8 mouse cellular contexts compared by ENCODE assay signal in the genomic region with DNA sequence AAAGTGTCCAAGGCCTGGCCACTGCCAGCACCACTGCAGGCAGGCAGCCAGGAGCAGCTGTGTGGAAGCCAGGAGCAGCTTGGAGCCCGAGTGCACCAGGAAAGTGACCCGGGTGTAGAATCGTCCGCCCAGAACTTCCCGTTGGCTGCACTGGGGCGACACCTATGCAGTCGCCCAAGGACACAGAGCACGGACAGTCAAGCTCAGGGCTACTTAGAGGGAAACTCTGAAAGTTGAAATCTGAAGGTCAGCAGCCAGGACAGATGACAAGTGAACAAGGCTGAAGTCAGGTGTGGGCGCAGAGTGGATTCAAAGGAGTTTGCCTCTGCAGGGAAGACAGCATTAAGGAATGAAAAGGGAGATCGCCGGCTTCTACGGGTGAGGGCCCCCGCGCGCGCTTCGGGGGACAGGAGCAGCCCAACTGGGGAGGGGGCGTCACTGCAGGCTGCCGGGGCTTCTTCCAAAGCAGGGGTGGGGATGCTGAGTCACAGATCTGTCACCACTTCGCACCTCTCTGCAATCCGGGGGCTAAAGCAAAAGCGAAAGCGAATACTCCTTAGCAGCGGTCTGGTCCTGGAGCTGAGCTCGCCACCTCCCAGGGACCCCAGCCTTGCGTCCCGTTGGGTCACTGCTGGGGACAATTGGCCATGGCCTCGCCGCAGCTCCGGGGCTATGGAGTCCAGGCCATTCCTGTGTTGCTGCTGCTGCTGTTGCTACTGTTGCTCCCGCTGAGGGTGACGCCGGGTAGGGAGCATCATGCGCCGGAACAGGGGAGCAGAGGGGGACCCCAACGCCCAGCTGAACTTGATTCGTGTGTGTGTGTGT. TPM values are rescaled to one million over a fixed set of nuclear protein-coding genes. Genes with fewer than 3 reads are reported as not detected.
DNase-seq lines count a peak whose midpoint lies in the region; ATAC-seq and TF ChIP-seq lines count a peak whose summit lies in the region.

TSS of gene Il15ra (plus strand) at position 90 of the 825 bp plus-strand sequence.

- H3K4me1 ChIP-seq in G1E (ENCODE audit: insufficient read depth, low read depth, low read length), result peaks cover 15% of the 10 kb centered on the region
- H3K4me1 ChIP-seq in lung, postnatal 0 days (ENCODE audit: insufficient read depth, low read depth, low read length), result no peaks in the 10 kb centered on the region

- no peak for TF ChIP-seq EP300 in lung, postnatal 0 days (IDR thresholded peaks at IDR 0.05)

- peak within 1 kb of the TSS; percentile 70 for H3K9ac ChIP-seq in lung, postnatal 0 days (replicated peaks; ENCODE audit: low read depth)

- H3K4me3 ChIP-seq in G1E (ENCODE audit: low read depth, low read length), result peak within 1 kb of the TSS; percentile 70
- H3K4me3 ChIP-seq in lung, postnatal 0 days (ENCODE audit: low read depth, low read length), result peak within 1 kb of the TSS; percentile 81

- TF ChIP-seq CTCF in G1E (IDR thresholded peaks at IDR 0.05; ENCODE audit: low read depth, low read length), result no peak
- TF ChIP-seq CTCF in lung, postnatal 0 days (IDR thresholded peaks at IDR 0.05), result no peak

- no peaks in the 10 kb centered on the region for H3K36me3 ChIP-seq in G1E (replicated peaks)
- H3K36me3 ChIP-seq in lung, postnatal 0 days (ENCODE audit: insufficient read depth, low read length), result no peaks in the 10 kb centered on the region

- under 1% methylated on average over 35 of the region's 37 CpGs for WGBS in lung, postnatal 0 days

- H3K9me3 ChIP-seq in G1E (replicated peaks), result no peaks in the 10 kb centered on the region
- H3K9me3 ChIP-seq in lung, postnatal 0 days (ENCODE audit: low read length), result no peaks in the 10 kb centered on the region

- H3K27me3 ChIP-seq in G1E (ENCODE audit: insufficient read depth, low read length), result peaks cover 26% of the 10 kb centered on the region
- no peaks in the 10 kb centered on the region for H3K27me3 ChIP-seq in lung, postnatal 0 days (replicated peaks; ENCODE audit: insufficient read depth, low read length)

- H3K27ac ChIP-seq in lung, postnatal 0 days (ENCODE audit: low read length), result peak within 1 kb of the TSS; percentile 68

- ATAC-seq in G1E (ENCODE audit: extremely low read depth, insufficient number of reproducible peaks, low FRiP score, poor library complexity, severe bottlenecking), result no peak
- ATAC-seq in frontal cortex, adult (ENCODE audit: low TSS enrichment), result peak; percentile 67
- ATAC-seq in lung, postnatal 0 days, result peak; percentile 85

- peak; percentile 2 for DNase-seq in G1E (ENCODE audit: low spot score)
- peak; percentile 3 for DNase-seq in cerebellum, adult 9-10 months
- peak; percentile 87 for DNase-seq in heart, postnatal 4 days
- peak; percentile 20 to 46 for DNase-seq in layer of hippocampus, adult 8-10 months (ENCODE audit: low spot score in 2 of 2)
- peak; percentile 79 for DNase-seq in lung, postnatal 0 days (ENCODE audit: low spot score)
- DNase-seq in ovary, postnatal 10 days (ENCODE audit: low spot score), result peak; percentile 42
- DNase-seq in thymus, postnatal 14 days, result peak; percentile 67

- H3K4me2 ChIP-seq in lung, postnatal 0 days (replicated peaks; ENCODE audit: low read depth, low read length), result peak within 1 kb of the TSS; percentile 94

RNA-seq across cellular contexts. Expression of gene Il15ra, which starts in this region (rescaled TPM):
- not detected in 2 replicates for total RNA-seq in G1E (2014; fragmentation: Nextera tagmentation)
- 0.27 and 0.64 TPM in 2 replicates for total RNA-seq in G1E (2017)
- polyA plus RNA-seq in G1E (2012), result not detected in 2 replicates
- total RNA-seq in heart, postnatal 4 days (2021), result 10 to 100 TPM; 15.6 to 20.0 TPM
- total RNA-seq in layer of hippocampus, adult 8-10 months (2022), result 10 to 100 TPM in 2 of 4 experiments, 1 to 10 TPM in 2; 7.1 to 14.0 (median 10.0) TPM
- 4.3 and 6.7 TPM in 2 replicates for polyA plus RNA-seq in lung, postnatal 0 days (2015; fragmentation: Nextera tagmentation; extraction: Ambion mirVana)

Comparison
In these comparisons a context has a peak if more than half of its experiments do, and no peak if none do; other contexts are left out.
1. RNA of gene Il15ra (total RNA-seq): 15.6 to 20.0 TPM in heart, postnatal 4 days and 7.1 to 14.0 TPM in layer of hippocampus, adult 8-10 months; 0.27 to 0.64 TPM in G1E; every median in the first group is over 4 times any median in the second.
2. Peak in DNase-seq and H3K4me3 ChIP-seq in G1E; RNA of the gene not detected or under 1 TPM.
3. DNase-seq: peak in every context shown above with its lines; median percentile 87 in heart, postnatal 4 days; 79 in lung, postnatal 0 days; 67 in thymus, postnatal 14 days; 42 in ovary, postnatal 10 days; 33 in layer of hippocampus, adult 8-10 months; 3 in cerebellum, adult 9-10 months; 2 in G1E.